In the genomic region with DNA sequence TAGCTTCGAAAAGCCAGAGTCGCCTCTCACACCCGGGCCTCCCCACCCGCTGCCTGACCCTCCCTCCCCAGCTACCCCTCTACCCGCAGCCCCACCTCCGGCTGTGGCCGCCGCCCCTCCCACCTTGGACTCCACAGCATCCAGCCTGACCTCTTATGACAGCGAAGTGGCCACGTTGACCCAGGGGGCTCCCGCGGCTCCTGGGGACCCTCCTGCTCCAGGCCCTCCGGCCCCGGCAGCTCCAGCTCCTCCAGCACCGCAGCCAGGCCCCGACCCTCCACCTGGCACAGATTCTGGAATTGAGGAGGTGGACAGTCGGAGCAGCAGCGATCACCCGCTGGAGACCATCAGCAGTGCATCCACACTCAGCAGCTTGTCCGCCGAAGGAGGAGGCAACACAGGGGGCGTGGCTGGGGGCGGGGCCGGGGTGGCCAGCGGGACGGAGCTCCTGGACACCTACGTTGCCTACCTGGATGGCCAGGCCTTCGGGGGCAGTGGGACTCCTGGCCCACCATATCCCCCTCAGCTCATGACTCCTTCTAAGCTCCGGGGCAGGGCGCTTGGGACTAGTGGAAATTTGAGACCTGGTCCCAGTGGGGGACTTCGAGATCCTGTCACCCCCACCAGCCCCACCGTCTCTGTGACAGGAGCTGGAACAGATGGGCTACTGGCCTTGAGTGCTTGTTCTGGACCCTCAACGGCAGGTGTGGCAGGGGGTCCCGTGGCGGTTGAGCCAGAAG, we compare ENCODE assay signal across 9 mouse cellular contexts. TPM values are rescaled to one million over a fixed set of nuclear protein-coding genes. Genes with fewer than 3 reads are reported as not detected.
DNase-seq lines count a peak whose midpoint lies in the region; ATAC-seq and TF ChIP-seq lines count a peak whose summit lies in the region.
"Had no signal": no experiment of that assay in that cellular context is flagged by ENCODE, and none has a peak within 500 bp of the region (broad histone marks: within the 10 kb centered on the region; RNA-seq: fewer than 3 reads in every experiment).

No protein-coding gene starts in this region.

- no peaks in the 10 kb centered on the region for H3K9me3 ChIP-seq in forebrain, embryonic 10.5 days
- H3K9me3 ChIP-seq in forebrain, postnatal 0 days (ENCODE audit: low read length), result no peaks in the 10 kb centered on the region
- no peaks in the 10 kb centered on the region for H3K9me3 ChIP-seq in lung, postnatal 0 days (ENCODE audit: low read length)
- H3K9me3 ChIP-seq in limb, embryonic 13.5 days, result no peaks in the 10 kb centered on the region
- no peaks in the 10 kb centered on the region for H3K9me3 ChIP-seq in stomach, embryonic 16.5 days (replicated peaks; ENCODE audit: control insufficient read depth, low read length)

- peaks cover 92% of the 10 kb centered on the region for H3K4me1 ChIP-seq in forebrain, embryonic 10.5 days
- H3K4me1 ChIP-seq in forebrain, postnatal 0 days (ENCODE audit: insufficient read depth), result no peaks in the 10 kb centered on the region
- H3K4me1 ChIP-seq in lung, postnatal 0 days (ENCODE audit: insufficient read depth, low read depth, low read length), result no peaks in the 10 kb centered on the region
- peaks cover 52% of the 10 kb centered on the region for H3K4me1 ChIP-seq in limb, embryonic 13.5 days
- peaks cover 21% of the 10 kb centered on the region; the same call in 1 of the 2 replicates for H3K4me1 ChIP-seq in stomach, embryonic 16.5 days (ENCODE audit: control insufficient read depth, insufficient read depth, low read length)

- H3K4me3 ChIP-seq in forebrain, embryonic 10.5 days, result peak overlapping the region; percentile 47
- no peak overlapping the region for H3K4me3 ChIP-seq in forebrain, postnatal 0 days (ENCODE audit: low read depth, low read length)
- no peak overlapping the region for H3K4me3 ChIP-seq in lung, postnatal 0 days (ENCODE audit: low read depth, low read length)
- H3K4me3 ChIP-seq in limb, embryonic 13.5 days, result peak overlapping the region; percentile 25
- H3K4me3 ChIP-seq in stomach, embryonic 16.5 days (replicated peaks; ENCODE audit: low read length), result 0 out of 2 replicates have a peak overlapping the region, but pooled peaks have one; percentile 8

- H3K27ac ChIP-seq in forebrain, embryonic 10.5 days, result 0 out of 2 replicates have a peak overlapping the region, but pooled peaks have one; percentile 4
- H3K27ac ChIP-seq in forebrain, postnatal 0 days (ENCODE audit: low read depth, low read length), result no peak overlapping the region
- H3K27ac ChIP-seq in lung, postnatal 0 days (ENCODE audit: low read length), result no peak overlapping the region
- no peak overlapping the region for H3K27ac ChIP-seq in limb, embryonic 13.5 days
- no peak overlapping the region for H3K27ac ChIP-seq in stomach, embryonic 16.5 days (ENCODE audit: low read length)

- no peak overlapping the region for H3K4me2 ChIP-seq in forebrain, postnatal 0 days (ENCODE audit: low read depth)
- H3K4me2 ChIP-seq in lung, postnatal 0 days (replicated peaks; ENCODE audit: low read depth, low read length), result peak overlapping the region; percentile 19
- H3K4me2 ChIP-seq in limb, embryonic 13.5 days (replicated peaks), result peak overlapping the region; percentile 46
- H3K4me2 ChIP-seq in stomach, embryonic 16.5 days (ENCODE audit: low read depth, low read length), result 0 out of 2 replicates have a peak overlapping the region, but pooled peaks have one; percentile 3

- no peak for ATAC-seq in forebrain, postnatal 0 days
- no peak for ATAC-seq in lung, postnatal 0 days
- no peak for ATAC-seq in limb, embryonic 13.5 days (ENCODE audit: low FRiP score, low read depth)
- no peak for ATAC-seq in stomach, embryonic 16.5 days (ENCODE audit: insufficient read depth, low FRiP score)
- no peak for ATAC-seq in erythroblast, adult 5-6 weeks (replicated peaks; ENCODE audit: low FRiP score, poor library complexity, severe bottlenecking)

- no peak overlapping the region for H3K9ac ChIP-seq in forebrain, postnatal 0 days
- H3K9ac ChIP-seq in lung, postnatal 0 days (replicated peaks; ENCODE audit: low read depth), result no peak overlapping the region
- peak overlapping the region; percentile 19; the same call in 1 of the 2 replicates for H3K9ac ChIP-seq in limb, embryonic 13.5 days
- no peak overlapping the region for H3K9ac ChIP-seq in stomach, embryonic 16.5 days (ENCODE audit: low read length)

- peak; percentile 53 for DNase-seq in forebrain, embryonic 10.5 days (ENCODE audit: extremely low spot score, low spot score)
- DNase-seq in forebrain, postnatal 0 days, result no peak
- no peak for DNase-seq in lung, postnatal 0 days (ENCODE audit: low spot score)
- DNase-seq in lung, postnatal 14 days, result no peak
- no peak for DNase-seq in gastrocnemius, adult 18-20 months (ENCODE audit: low spot score)

- no peak for TF ChIP-seq CTCF in forebrain, postnatal 0 days (IDR thresholded peaks at IDR 0.05; ENCODE audit: low read depth)
- TF ChIP-seq CTCF in lung, postnatal 0 days (IDR thresholded peaks at IDR 0.05), result no peak

- under 1% methylated on average over 35 of the region's 35 CpGs for WGBS in forebrain, embryonic 10.5 days
- WGBS in forebrain, postnatal 0 days, result 6% methylated on average over 35 of the region's 35 CpGs
- WGBS in lung, postnatal 0 days, result 1% methylated on average over 30 of the region's 35 CpGs
- WGBS in limb, embryonic 13.5 days, result under 1% methylated on average over 35 of the region's 35 CpGs
- 1% methylated on average over 35 of the region's 35 CpGs for WGBS in stomach, embryonic 16.5 days

- H3K36me3 ChIP-seq in forebrain, embryonic 10.5 days (replicated peaks), result no peaks in the 10 kb centered on the region
- H3K36me3 ChIP-seq in forebrain, postnatal 0 days (ENCODE audit: insufficient read depth), result peaks cover 29% of the 10 kb centered on the region
- H3K36me3 ChIP-seq in lung, postnatal 0 days (ENCODE audit: insufficient read depth, low read length), result no peaks in the 10 kb centered on the region
- no peaks in the 10 kb centered on the region for H3K36me3 ChIP-seq in limb, embryonic 13.5 days
- no peaks in the 10 kb centered on the region for H3K36me3 ChIP-seq in stomach, embryonic 16.5 days (ENCODE audit: control insufficient read depth, insufficient read depth, low read length)

- TF ChIP-seq EP300 in lung, postnatal 0 days (IDR thresholded peaks at IDR 0.05), result no peak

- peaks cover 98% of the 10 kb centered on the region for H3K27me3 ChIP-seq in forebrain, embryonic 10.5 days (ENCODE audit: poor library complexity, severe bottlenecking)
- peaks cover 26% of the 10 kb centered on the region for H3K27me3 ChIP-seq in forebrain, postnatal 0 days (ENCODE audit: insufficient read depth, low read length)
- peaks cover 69% of the 10 kb centered on the region for H3K27me3 ChIP-seq in lung, postnatal 0 days (replicated peaks; ENCODE audit: insufficient read depth, low read length)
- peaks cover 97% of the 10 kb centered on the region for H3K27me3 ChIP-seq in limb, embryonic 13.5 days
- H3K27me3 ChIP-seq in stomach, embryonic 16.5 days (ENCODE audit: control insufficient read depth, insufficient read depth, low read length), result peaks cover 82% of the 10 kb centered on the region

RNA-seq across cellular contexts. Expression of gene Syt3, which starts 30.1 kb away (rescaled TPM):
- 3.2 and 4.1 TPM in 2 replicates for polyA plus RNA-seq in forebrain, embryonic 10.5 days (2016; fragmentation: Nextera tagmentation; extraction: Ambion mirVana)
- total RNA-seq in forebrain, postnatal 0 days (2014; rRNA removed), result 48.2 and 77.2 TPM in 2 replicates
- polyA plus RNA-seq in forebrain, postnatal 0 days (2015; fragmentation: Nextera tagmentation; extraction: Ambion mirVana), result 43.9 and 55.0 TPM in 2 replicates
- 0.85 and 1.4 TPM in 2 replicates for polyA plus RNA-seq in lung, postnatal 0 days (2015; fragmentation: Nextera tagmentation; extraction: Ambion mirVana)
- 3.5 and 4.0 TPM in 2 replicates for polyA plus RNA-seq in limb, embryonic 13.5 days (2015; fragmentation: Nextera tagmentation; extraction: Ambion mirVana)
- 1.3 and 1.5 TPM in 2 replicates for polyA plus RNA-seq in stomach, embryonic 16.5 days (2015; fragmentation: Nextera tagmentation; extraction: Ambion mirVana)
- total RNA-seq in erythroblast, adult 5-6 weeks (2015; ENCODE audit: low replicate concordance), result not detected in 2 replicates
- total RNA-seq in erythroblast, adult 5-6 weeks (2017; ENCODE audit: low replicate concordance), result not detected in 2 replicates
- 1 to 10 TPM; 3.4 to 4.8 TPM for total RNA-seq in gastrocnemius, adult 18-20 months (2021)

RNA-seq across cellular contexts. Expression of gene 1700008O03Rik, which starts 31.8 kb away (rescaled TPM):
- polyA plus RNA-seq in forebrain, embryonic 10.5 days (2016; fragmentation: Nextera tagmentation; extraction: Ambion mirVana), result 1.6 and 2.1 TPM in 2 replicates
- total RNA-seq in forebrain, postnatal 0 days (2014; rRNA removed), result 1.3 and 7.3 TPM in 2 replicates
- 2.7 and 3.5 TPM in 2 replicates for polyA plus RNA-seq in forebrain, postnatal 0 days (2015; fragmentation: Nextera tagmentation; extraction: Ambion mirVana)
- polyA plus RNA-seq in lung, postnatal 0 days (2015; fragmentation: Nextera tagmentation; extraction: Ambion mirVana), result 0.87 and 1.2 TPM in 2 replicates
- 1.1 TPM in 2 replicates for polyA plus RNA-seq in limb, embryonic 13.5 days (2015; fragmentation: Nextera tagmentation; extraction: Ambion mirVana)
- 0.84 and 1.2 TPM in 2 replicates for polyA plus RNA-seq in stomach, embryonic 16.5 days (2015; fragmentation: Nextera tagmentation; extraction: Ambion mirVana)
- total RNA-seq in erythroblast, adult 5-6 weeks (2015; ENCODE audit: low replicate concordance), result not detected in 2 replicates
- not detected in 2 replicates for total RNA-seq in erythroblast, adult 5-6 weeks (2017; ENCODE audit: low replicate concordance)
- total RNA-seq in gastrocnemius, adult 18-20 months (2021), result under 1 TPM in 1 of 2 experiments, not detected in 1; 0.25 TPM

RNA-seq across cellular contexts. Expression of gene Shank1, which starts 43.7 kb away (rescaled TPM):
- polyA plus RNA-seq in forebrain, embryonic 10.5 days (2016; fragmentation: Nextera tagmentation; extraction: Ambion mirVana), result 1.4 TPM in 2 replicates
- total RNA-seq in forebrain, postnatal 0 days (2014; rRNA removed), result 31.1 and 34.2 TPM in 2 replicates
- polyA plus RNA-seq in forebrain, postnatal 0 days (2015; fragmentation: Nextera tagmentation; extraction: Ambion mirVana), result 15.4 and 29.7 TPM in 2 replicates
- polyA plus RNA-seq in lung, postnatal 0 days (2015; fragmentation: Nextera tagmentation; extraction: Ambion mirVana), result 0.23 and 0.27 TPM in 2 replicates
- polyA plus RNA-seq in limb, embryonic 13.5 days (2015; fragmentation: Nextera tagmentation; extraction: Ambion mirVana), result 3.1 and 3.3 TPM in 2 replicates
- polyA plus RNA-seq in stomach, embryonic 16.5 days (2015; fragmentation: Nextera tagmentation; extraction: Ambion mirVana), result 1.7 TPM in 2 replicates
- total RNA-seq in erythroblast, adult 5-6 weeks (2015; ENCODE audit: low replicate concordance), result not detected in 2 replicates
- total RNA-seq in erythroblast, adult 5-6 weeks (2017; ENCODE audit: low replicate concordance), result not detected in 2 replicates
- under 1 TPM; 0.25 to 0.36 TPM for total RNA-seq in gastrocnemius, adult 18-20 months (2021)
- total RNA-seq: hematopoietic stem cell, adult 5-6 weeks had no signal

RNA-seq across cellular contexts. Expression of gene Clec11a, which starts 47.1 kb away (rescaled TPM):
- 2.5 and 2.9 TPM in 2 replicates for polyA plus RNA-seq in forebrain, embryonic 10.5 days (2016; fragmentation: Nextera tagmentation; extraction: Ambion mirVana)
- total RNA-seq in forebrain, postnatal 0 days (2014; rRNA removed), result 3.8 and 4.7 TPM in 2 replicates
- polyA plus RNA-seq in forebrain, postnatal 0 days (2015; fragmentation: Nextera tagmentation; extraction: Ambion mirVana), result 3.7 and 4.3 TPM in 2 replicates
- polyA plus RNA-seq in lung, postnatal 0 days (2015; fragmentation: Nextera tagmentation; extraction: Ambion mirVana), result 2.1 and 2.5 TPM in 2 replicates
- polyA plus RNA-seq in limb, embryonic 13.5 days (2015; fragmentation: Nextera tagmentation; extraction: Ambion mirVana), result 5.6 and 6.3 TPM in 2 replicates
- polyA plus RNA-seq in stomach, embryonic 16.5 days (2015; fragmentation: Nextera tagmentation; extraction: Ambion mirVana), result 6.1 and 7.4 TPM in 2 replicates
- total RNA-seq in erythroblast, adult 5-6 weeks (2015; ENCODE audit: low replicate concordance), result 0.19 and 0.63 TPM in 2 replicates
- 0.28 and 1.0 TPM in 2 replicates for total RNA-seq in erythroblast, adult 5-6 weeks (2017; ENCODE audit: low replicate concordance)
- 1 to 10 TPM in 1 of 2 experiments, under 1 TPM in 1; 0.84 to 1.3 TPM for total RNA-seq in gastrocnemius, adult 18-20 months (2021)

Comparison
In these comparisons a context has a peak if more than half of its experiments do, and no peak if none do; other contexts are left out.
1. H3K4me3 ChIP-seq: peak in forebrain, embryonic 10.5 days (single experiment), limb, embryonic 13.5 days (single experiment) and stomach, embryonic 16.5 days (single experiment); none in forebrain, postnatal 0 days (single experiment) and lung, postnatal 0 days (single experiment).